Mouse (Mus musculus): Measurements from ENCODE around the gene Podxl.

- no peak for TF ChIP-seq CTCF (IDR thresholded peaks at IDR 0.05; ENCODE audit: borderline replicate concordance, insufficient read depth, low read length)
- no peak for TF ChIP-seq POLR2A (IDR thresholded peaks at IDR 0.05; ENCODE audit: low read depth, low read length)
Measured at GRCm38 (mm10) chr6:31602489-31602888, 38.7 kb upstream of the Podxl start.
